Mouse (Mus musculus) embryonic facial prominence, embryonic 13.5 days (tissue): Measurements from ENCODE around the gene Ugt1a9. TPM values are rescaled to one million over a fixed set of nuclear protein-coding genes. Genes with fewer than 3 reads are reported as not detected.
"Not testable (repeated sequence)": the region's sequence is repeated elsewhere in the genome, so short reads cannot be mapped to it uniquely, and the experiment has no call there.

Source experiments
- ATAC-seq: fragments of 200-750 bp; cut with Nextera tagmentation; 2 replicates; pipeline ENCODE4 v1.8.0; 2017; ENCODE audit warnings: low read depth; ENCODE audit not compliant: insufficient number of reproducible peaks, insufficient read depth, low FRiP score, low TSS enrichment
- H3K27ac ChIP-seq: fragments of 300-500 bp; sonication (generic); 2 replicates; pipeline ENCODE4 v1.5.1; 2015; ENCODE audit warnings: moderate library complexity, mild to moderate bottlenecking, inconsistent platforms
- H3K27me3 ChIP-seq: fragments of 300-500 bp; sonication (generic); 2 replicates; pipeline ENCODE4 v1.6.1; 2015; ENCODE audit warnings: mild to moderate bottlenecking, inconsistent platforms
- H3K36me3 ChIP-seq: fragments of 300-500 bp; sonication (generic); 2 replicates; pipeline ENCODE4 v1.6.1; 2015; ENCODE audit warnings: mild to moderate bottlenecking, inconsistent platforms
- H3K4me1 ChIP-seq: fragments of 300-500 bp; sonication (generic); 2 replicates; pipeline ENCODE4 v1.6.1; 2015; ENCODE audit warnings: inconsistent platforms
- H3K4me2 ChIP-seq: fragments of 300-500 bp; sonication (generic); 2 replicates; pipeline ENCODE4 v1.6.1; 2015; ENCODE audit warnings: moderate library complexity, mild to moderate bottlenecking, inconsistent platforms
- H3K4me3 ChIP-seq: fragments of 300-500 bp; sonication (generic); 2 replicates; pipeline ENCODE4 v1.5.1; 2015; ENCODE audit warnings: mild to moderate bottlenecking, inconsistent platforms
- H3K9ac ChIP-seq: fragments of 300-500 bp; sonication (generic); 2 replicates; pipeline ENCODE4 v1.6.1; 2015; ENCODE audit warnings: mild to moderate bottlenecking, inconsistent platforms
- H3K9me3 ChIP-seq: fragments of 300-500 bp; sonication (generic); 2 replicates; pipeline ENCODE4 v1.6.1; 2016; ENCODE audit warnings: inconsistent platforms
- WGBS: fragments of 180-500 bp; shearing (Covaris S2); methylation state at CpG from one replicate; pipeline ENCODE4 v1.1.7; 2015; ENCODE audit warnings: mixed read lengths; 5-methylcytosine and 5-hydroxymethylcytosine counted together
- polyA plus RNA-seq: library from polyadenylated mRNA; unstranded; fragments of >200 nt; fragmentation: Nextera tagmentation; extraction: Ambion mirVana; gene quantifications from 2 replicates; pipeline ENCODE4 v1.2.1, GENCODE M21; 2015

Ugt1a9 gene
- polyA plus RNA-seq, 1 experiment from 2014 or later, result not detected

- Histone ChIP-seq H3K4me1 (peaks cover 12% of the 10 kb centered on the region), H3K4me3 (no peak overlapping the region), H3K4me2 (no peak overlapping the region), H3K9me3 (no peaks in the 10 kb centered on the region), H3K27me3 (no peaks in the 10 kb centered on the region), H3K9ac (no peak overlapping the region), H3K36me3 (no peaks in the 10 kb centered on the region), H3K27ac (no peak overlapping the region)
- no peak for ATAC-seq
- WGBS, result 95% methylated on average over 1 of the region's 1 CpGs
These were observed 67.5 kb downstream of the Ugt1a9 start for GRCm38 (mm10) chr1:88138145-88138544.

- not testable (repeated sequence) for H3K27me3 ChIP-seq, H3K4me3 ChIP-seq, H3K4me1 ChIP-seq, H3K27ac ChIP-seq, ATAC-seq, H3K9me3 ChIP-seq, H3K4me2 ChIP-seq, H3K36me3 ChIP-seq, H3K9ac ChIP-seq
- WGBS, result 57% methylated on average over 1 of the region's 1 CpGs
These were observed 69.9 kb downstream of the Ugt1a9 start for GRCm38 (mm10) chr1:88140492-88140891.

- H3K4me2 ChIP-seq, H3K4me1 ChIP-seq, H3K27me3 ChIP-seq, H3K4me3 ChIP-seq, ATAC-seq, H3K9me3 ChIP-seq, H3K9ac ChIP-seq, H3K27ac ChIP-seq, H3K36me3 ChIP-seq: not testable (repeated sequence)
- 3% methylated on average over 5 of the region's 5 CpGs for WGBS
These were observed 73.5 kb downstream of the Ugt1a9 start for GRCm38 (mm10) chr1:88143966-88144675.

- 54% methylated on average over 2 of the region's 2 CpGs for WGBS
- not testable (repeated sequence) for H3K27ac ChIP-seq, H3K27me3 ChIP-seq, ATAC-seq, H3K4me2 ChIP-seq, H3K36me3 ChIP-seq, H3K9me3 ChIP-seq, H3K9ac ChIP-seq, H3K4me3 ChIP-seq, H3K4me1 ChIP-seq
These were observed 74.7 kb downstream of the Ugt1a9 start for GRCm38 (mm10) chr1:88145278-88145677.

GRCm38 (mm10) chr1:88150133-88150532 is 79.5 kb downstream of the Ugt1a9 start:
- not testable (repeated sequence) for H3K4me1 ChIP-seq, H3K27ac ChIP-seq, H3K9me3 ChIP-seq, H3K4me2 ChIP-seq, ATAC-seq, H3K4me3 ChIP-seq, H3K36me3 ChIP-seq, H3K27me3 ChIP-seq, H3K9ac ChIP-seq
- WGBS, result 67% methylated on average over 2 of the region's 2 CpGs

- H3K36me3 ChIP-seq, result no peaks in the 10 kb centered on the region
- no peaks in the 10 kb centered on the region for H3K9me3 ChIP-seq
- H3K9ac ChIP-seq, result no peak overlapping the region
- H3K4me1 ChIP-seq, result no peaks in the 10 kb centered on the region
- WGBS, result 75% methylated on average over 2 of the region's 2 CpGs
- H3K27me3 ChIP-seq, result no peaks in the 10 kb centered on the region
- no peak for ATAC-seq
- no peak overlapping the region for H3K4me2 ChIP-seq
- H3K4me3 ChIP-seq, result no peak overlapping the region
- H3K27ac ChIP-seq, result no peak overlapping the region
These were observed 87.8 kb downstream of the Ugt1a9 start for GRCm38 (mm10) chr1:88158430-88158829.

- no peaks in the 10 kb centered on the region for H3K27me3 ChIP-seq
- 77% methylated on average over 5 of the region's 5 CpGs for WGBS
- no peak within 1 kb of the TSS for H3K27ac ChIP-seq
- no peak for ATAC-seq
- H3K4me3 ChIP-seq, result no peak within 1 kb of the TSS
- no peaks in the 10 kb centered on the region for H3K36me3 ChIP-seq
- H3K9me3 ChIP-seq, result no peaks in the 10 kb centered on the region
- H3K4me1 ChIP-seq, result no peaks in the 10 kb centered on the region
- H3K9ac ChIP-seq, result no peak within 1 kb of the TSS
- H3K4me2 ChIP-seq, result no peak within 1 kb of the TSS
These were observed 95.1 kb downstream of the Ugt1a9 start, which contains the start of gene Ugt1a5 for GRCm38 (mm10) chr1:88165711-88166110. Gene Ugt1a5, plus strand, starts transcription at chr1:88166012.

- H3K9ac ChIP-seq, H3K9me3 ChIP-seq, H3K36me3 ChIP-seq, H3K27me3 ChIP-seq, H3K27ac ChIP-seq, H3K4me1 ChIP-seq, ATAC-seq, H3K4me2 ChIP-seq, H3K4me3 ChIP-seq: not testable (repeated sequence)
- WGBS, result 77% methylated on average over 6 of the region's 7 CpGs
These were observed 101.6 kb downstream of the Ugt1a9 start for GRCm38 (mm10) chr1:88172190-88172589.

- H3K9ac ChIP-seq, result no peak overlapping the region
- H3K36me3 ChIP-seq, result no peaks in the 10 kb centered on the region
- no peak overlapping the region for H3K4me3 ChIP-seq
- no peak overlapping the region for H3K27ac ChIP-seq
- H3K27me3 ChIP-seq, result no peaks in the 10 kb centered on the region
- H3K9me3 ChIP-seq, result peaks cover 22% of the 10 kb centered on the region; the same call in 1 of the 2 replicates
- no peaks in the 10 kb centered on the region for H3K4me1 ChIP-seq
- WGBS, result 70% methylated on average over 1 of the region's 1 CpGs
- no peak overlapping the region for H3K4me2 ChIP-seq
- ATAC-seq, result no peak
These were observed 109.1 kb downstream of the Ugt1a9 start for GRCm38 (mm10) chr1:88179657-88180056.

- no peak overlapping the region for H3K27ac ChIP-seq
- H3K4me1 ChIP-seq, result no peaks in the 10 kb centered on the region
- no peak for ATAC-seq
These were observed 115.8 kb downstream of the Ugt1a9 start for GRCm38 (mm10) chr1:88186325-88186935.

GRCm38 (mm10) chr1:88192136-88192535 is 121.5 kb downstream of the Ugt1a9 start:
- no peaks in the 10 kb centered on the region for H3K36me3 ChIP-seq
- no peak for ATAC-seq
- no peak overlapping the region for H3K9ac ChIP-seq
- no peaks in the 10 kb centered on the region for H3K4me1 ChIP-seq
- no peaks in the 10 kb centered on the region for H3K27me3 ChIP-seq
- 61% methylated on average over 3 of the region's 3 CpGs for WGBS
- no peak overlapping the region for H3K4me2 ChIP-seq
- no peaks in the 10 kb centered on the region for H3K9me3 ChIP-seq
- no peak overlapping the region for H3K4me3 ChIP-seq
- no peak overlapping the region for H3K27ac ChIP-seq

More at GRCm38 (mm10) chr1:88186325-88186935, 115.8 kb downstream of the Ugt1a9 start:
- Histone ChIP-seq H3K4me2 (no peak overlapping the region), H3K36me3 (no peaks in the 10 kb centered on the region), H3K9ac (no peak overlapping the region), H3K4me3 (no peak overlapping the region), H3K9me3 (no peaks in the 10 kb centered on the region), H3K27me3 (no peaks in the 10 kb centered on the region)
- WGBS, result 85% methylated on average over 5 of the region's 5 CpGs

GRCm38 (mm10) chr1:88195687-88196086 is 125.1 kb downstream of the Ugt1a9 start:
- no peaks in the 10 kb centered on the region for H3K9me3 ChIP-seq
- H3K36me3 ChIP-seq, result no peaks in the 10 kb centered on the region
- H3K27me3 ChIP-seq, result no peaks in the 10 kb centered on the region
- no peaks in the 10 kb centered on the region for H3K4me1 ChIP-seq
- no peak overlapping the region for H3K4me2 ChIP-seq
- WGBS, result 84% methylated on average over 1 of the region's 1 CpGs
- no peak overlapping the region for H3K9ac ChIP-seq
- ATAC-seq, result no peak
- H3K4me3 ChIP-seq, result no peak overlapping the region
- H3K27ac ChIP-seq, result no peak overlapping the region
